Mouse (Mus musculus) olfactory bulb, adult 2 months (tissue): ENCODE measurements around the gene Gas2l1.

Experiments
- CTCF ChIP-seq: fragments of 200-500 bp; IDR thresholded peaks from 2 replicates; pipeline ENCODE4 v1.5.1; 2012; ENCODE audit warnings: low read depth, mild to moderate bottlenecking, low read length, moderate library complexity; ENCODE audit not compliant: insufficient read depth
- POLR2A ChIP-seq: fragments of 200-500 bp; IDR thresholded peaks from 2 replicates; pipeline ENCODE4 v1.6.1; 2012; ENCODE audit warnings: mild to moderate bottlenecking, low read depth, low read length, moderate library complexity; ENCODE audit not compliant: insufficient read depth

DNA sequence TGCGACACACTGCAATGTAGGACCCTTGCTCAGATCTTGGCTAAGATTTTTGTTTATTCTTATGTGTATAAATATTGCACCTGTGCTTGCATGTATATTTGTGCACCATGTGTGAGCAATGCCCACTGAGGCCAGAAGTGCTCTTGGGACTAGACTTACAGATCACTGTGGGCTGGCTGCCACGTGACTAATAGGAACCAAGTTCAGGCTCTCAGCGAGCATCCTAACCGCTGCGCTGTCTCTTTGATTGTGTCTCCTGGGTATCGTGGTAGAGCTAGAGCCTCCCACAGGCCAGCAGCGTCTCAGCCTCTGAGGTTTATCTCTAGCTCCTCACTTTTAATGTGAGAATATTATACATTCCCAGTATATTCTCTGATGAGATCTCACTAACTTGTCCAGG lies 48.5 kb upstream of the Gas2l1 start:
- TF ChIP-seq CTCF: no peak
- no peak for TF ChIP-seq POLR2A
